Mouse (Mus musculus) forebrain, postnatal 0 days (tissue): ENCODE results near the gene Rab21. TPM values are rescaled to one million over a fixed set of nuclear protein-coding genes. Genes with fewer than 3 reads are reported as not detected.

Experiments
- ATAC-seq: fragments of 200-750 bp; cut with Nextera tagmentation; 2 replicates; pipeline ENCODE4 v1.8.0; 2017; ENCODE audit warnings: mild to moderate bottlenecking, moderate library complexity
- DNase-seq: peaks from one replicate; pipeline ENCODE4 v3.0.0-alpha.2; 2015
- H3K27ac ChIP-seq: fragments of 300-500 bp; sonication (generic); 2 replicates; pipeline ENCODE4 v1.5.1; 2014; ENCODE audit warnings: low read depth, mild to moderate bottlenecking, antibody characterized with exemption, low read length, moderate library complexity, mixed read lengths
- H3K27me3 ChIP-seq: fragments of 300-500 bp; sonication (generic); 2 replicates; pipeline ENCODE4 v1.6.1; 2014; ENCODE audit warnings: mild to moderate bottlenecking, low read length, mixed read lengths; ENCODE audit not compliant: insufficient read depth
- H3K36me3 ChIP-seq: fragments of 300-500 bp; sonication (generic); 2 replicates; pipeline ENCODE4 v1.6.1; 2014; ENCODE audit warnings: mild to moderate bottlenecking, moderate library complexity; ENCODE audit not compliant: insufficient read depth
- H3K4me1 ChIP-seq: fragments of 300-500 bp; sonication (generic); 2 replicates; pipeline ENCODE4 v1.6.1; 2014; ENCODE audit warnings: antibody characterized with exemption; ENCODE audit not compliant: insufficient read depth
- H3K4me2 ChIP-seq: fragments of 300-500 bp; sonication (generic); 2 replicates; pipeline ENCODE4 v1.6.1; 2014; ENCODE audit warnings: low read depth, mild to moderate bottlenecking, moderate library complexity
- H3K4me3 ChIP-seq: fragments of 300-500 bp; sonication (generic); 2 replicates; pipeline ENCODE4 v1.5.1; 2014; ENCODE audit warnings: low read depth, low read length, mixed read lengths
- H3K9ac ChIP-seq: fragments of 300-500 bp; sonication (generic); 2 replicates; pipeline ENCODE4 v1.6.1; 2014; ENCODE audit warnings: mild to moderate bottlenecking
- H3K9me3 ChIP-seq: fragments of 300-500 bp; sonication (generic); 2 replicates; pipeline ENCODE4 v1.6.1; 2016; ENCODE audit warnings: low read length
- CTCF ChIP-seq: sonication (generic); IDR thresholded peaks from 2 replicates; pipeline ENCODE4 v1.5.1; 2016; ENCODE audit warnings: antibody characterized with exemption, control low read depth, low read depth
- WGBS: fragments of 180-500 bp; shearing (Covaris S2); extraction: QIAGEN DNeasy Blood & Tissue Kit; methylation state at CpG from one replicate; pipeline ENCODE4 v1.1.7; 2014; 5-methylcytosine and 5-hydroxymethylcytosine counted together
- polyA plus RNA-seq: library from polyadenylated mRNA; unstranded; fragments of >200 nt; fragmentation: Nextera tagmentation; extraction: Ambion mirVana; gene quantifications from 2 replicates; pipeline ENCODE4 v1.2.1, GENCODE M21; 2015
- total RNA-seq: library from RNA; depleted of rRNA; stranded (reverse); fragments of >200 nt; gene quantifications from 2 replicates; pipeline ENCODE4 v1.2.3, GENCODE M21; 2014

Rab21 gene
- total and polyA plus RNA-seq, 2 experiments from 2014 or later = 14.8 to 34.7 TPM

DNA sequence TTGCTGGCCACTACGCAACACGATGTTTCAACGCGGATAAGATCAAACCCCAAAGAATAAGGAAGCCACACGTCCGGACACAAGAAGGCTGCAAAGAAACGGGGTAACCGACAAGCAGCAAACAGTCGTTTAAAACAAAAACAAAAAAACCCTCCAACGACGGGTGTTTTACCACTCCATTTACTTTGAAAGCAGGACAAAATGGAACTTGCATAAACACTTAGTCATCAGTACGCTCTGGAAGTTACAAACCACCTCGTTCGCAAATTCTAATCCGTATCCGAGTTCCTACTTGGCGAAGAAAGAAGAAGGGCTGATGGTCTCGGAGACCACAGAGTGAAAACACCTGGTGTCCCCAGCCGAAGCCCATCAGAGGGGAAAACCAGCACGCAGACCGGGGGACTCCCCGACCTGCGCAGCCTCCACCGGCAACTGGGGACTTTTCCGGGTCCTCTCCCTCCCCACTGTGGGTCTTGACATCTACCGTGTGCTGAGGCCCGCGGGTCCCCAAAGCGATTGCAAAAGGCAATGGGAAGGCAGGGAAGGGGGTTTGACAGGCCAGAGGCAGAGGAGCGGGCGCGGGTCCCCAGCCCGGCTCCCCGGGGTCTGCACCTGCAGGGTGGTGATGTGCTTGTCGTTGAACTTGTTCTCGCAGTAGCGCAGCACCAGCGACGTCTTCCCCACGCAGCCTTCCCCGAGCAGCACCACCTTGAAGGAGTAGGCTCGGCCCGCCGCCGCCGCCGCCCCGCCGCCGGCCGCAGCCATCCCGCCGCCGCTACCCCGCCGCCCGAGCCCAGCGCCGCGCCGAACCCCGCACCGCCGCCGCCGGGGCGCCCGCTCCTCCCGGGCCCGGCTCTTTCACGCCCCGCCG lies 577 bp downstream of the Rab21 start:
- Histone ChIP-seq H3K9ac (peak overlapping the region; percentile 97), H3K36me3 (no peaks in the 10 kb centered on the region), H3K27ac (peak overlapping the region; percentile 99), H3K27me3 (no peaks in the 10 kb centered on the region), H3K4me3 (peak overlapping the region; percentile 97), H3K4me1 (peaks cover 14% of the 10 kb centered on the region), H3K9me3 (no peaks in the 10 kb centered on the region), H3K4me2 (peak overlapping the region; percentile 62)
- peak; percentile 50 for DNase-seq
- WGBS = 1% methylated on average over 71 of the region's 73 CpGs
- TF ChIP-seq CTCF = no peak
- ATAC-seq = peak; percentile 71

DNA sequence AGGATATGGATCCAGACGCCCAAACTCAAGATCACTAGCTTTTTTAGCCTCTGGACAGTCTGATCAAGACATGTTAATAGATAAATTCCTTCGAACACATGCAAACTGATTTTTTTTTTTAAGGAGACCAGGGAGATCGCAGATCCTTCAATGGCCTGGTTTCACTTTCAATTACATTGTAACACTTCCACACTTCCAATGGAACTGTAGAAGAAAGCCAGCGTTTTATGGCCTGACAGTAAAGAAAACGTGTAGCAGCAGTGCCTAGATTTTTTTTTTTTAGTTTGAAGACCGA lies 1.2 kb downstream of the Rab21 start:
- no peak overlapping the region for H3K27ac ChIP-seq
- peak overlapping the region; percentile 62 for H3K4me2 ChIP-seq
- H3K9me3 ChIP-seq = no peaks in the 10 kb centered on the region
- H3K4me1 ChIP-seq = peaks cover 14% of the 10 kb centered on the region
- no peak for TF ChIP-seq CTCF
- no peaks in the 10 kb centered on the region for H3K27me3 ChIP-seq
- ATAC-seq (no peak), DNase-seq (no peak)
- 16% methylated on average over 6 of the region's 6 CpGs for WGBS
- H3K9ac ChIP-seq = peak overlapping the region; percentile 97
- H3K4me3 ChIP-seq = peak overlapping the region; percentile 97
- H3K36me3 ChIP-seq = no peaks in the 10 kb centered on the region

DNA sequence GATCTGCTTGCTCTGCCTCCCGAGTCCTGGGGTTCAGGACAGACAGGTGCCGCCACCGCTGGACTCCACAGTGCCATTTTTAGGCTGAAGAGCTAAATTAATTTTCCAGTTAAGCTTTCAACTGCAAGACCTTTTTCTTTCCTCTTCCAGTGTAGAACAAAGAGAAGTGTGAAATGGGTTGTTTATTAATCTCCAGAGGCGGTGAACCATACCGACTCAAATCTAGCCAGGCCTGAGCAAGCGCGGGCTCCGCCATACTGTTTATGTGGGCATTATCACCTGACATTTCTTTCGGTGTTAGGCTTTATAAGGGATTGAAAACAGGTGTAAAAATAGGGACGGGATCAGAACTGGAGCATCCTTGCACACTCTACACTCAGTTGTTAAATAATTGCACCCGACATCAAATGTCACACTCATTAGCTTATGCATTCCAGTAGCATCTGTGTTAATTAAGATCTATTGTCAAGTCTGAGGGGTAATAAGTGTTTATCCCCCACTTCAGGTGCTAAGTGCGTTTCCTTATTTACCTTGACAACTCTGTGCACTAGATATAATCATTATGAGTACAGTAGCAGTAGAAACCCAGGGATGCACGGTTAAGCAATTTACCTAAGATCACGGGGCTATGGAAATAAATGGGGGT lies 1.6 kb downstream of the Rab21 start:
- H3K4me3 ChIP-seq = peak overlapping the region; percentile 97
- no peaks in the 10 kb centered on the region for H3K9me3 ChIP-seq
- peak overlapping the region; percentile 62 for H3K4me2 ChIP-seq
- H3K36me3 ChIP-seq = no peaks in the 10 kb centered on the region
- peaks cover 14% of the 10 kb centered on the region for H3K4me1 ChIP-seq
- H3K27ac ChIP-seq = no peak overlapping the region
- H3K27me3 ChIP-seq = no peaks in the 10 kb centered on the region
- no peak for ATAC-seq
- H3K9ac ChIP-seq = peak overlapping the region; percentile 97
- WGBS = 58% methylated on average over 14 of the region's 14 CpGs
- no peak for TF ChIP-seq CTCF
- DNase-seq = no peak

DNA sequence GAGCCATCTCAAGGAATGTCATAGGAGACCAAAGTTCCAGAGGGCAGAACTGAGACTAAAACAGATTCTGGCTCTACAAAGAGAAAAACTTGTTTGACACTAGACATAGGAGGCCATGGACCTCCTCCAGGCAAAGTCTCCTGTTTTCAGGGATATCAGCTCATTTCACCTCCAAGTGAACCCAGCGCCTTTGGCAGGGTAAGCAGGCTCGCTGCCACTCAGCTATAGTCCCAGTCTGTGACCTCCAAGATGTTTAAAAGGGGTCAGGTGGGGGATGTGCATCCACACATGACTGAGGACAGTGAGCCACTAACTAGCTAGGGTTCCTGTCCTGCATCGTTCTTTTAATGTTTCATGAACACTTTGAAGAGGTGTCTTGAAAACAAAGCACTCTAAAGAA lies 2.7 kb downstream of the Rab21 start:
- H3K4me3 ChIP-seq = no peak overlapping the region
- H3K36me3 ChIP-seq = no peaks in the 10 kb centered on the region
- ATAC-seq (no peak), DNase-seq (no peak)
- H3K9ac ChIP-seq = no peak overlapping the region
- H3K9me3 ChIP-seq = no peaks in the 10 kb centered on the region
- H3K27me3 ChIP-seq = no peaks in the 10 kb centered on the region
- TF ChIP-seq CTCF = no peak
- H3K4me2 ChIP-seq = no peak overlapping the region
- WGBS = 59% methylated on average over 3 of the region's 3 CpGs
- H3K4me1 ChIP-seq = peaks cover 14% of the 10 kb centered on the region
- H3K27ac ChIP-seq = no peak overlapping the region

DNA sequence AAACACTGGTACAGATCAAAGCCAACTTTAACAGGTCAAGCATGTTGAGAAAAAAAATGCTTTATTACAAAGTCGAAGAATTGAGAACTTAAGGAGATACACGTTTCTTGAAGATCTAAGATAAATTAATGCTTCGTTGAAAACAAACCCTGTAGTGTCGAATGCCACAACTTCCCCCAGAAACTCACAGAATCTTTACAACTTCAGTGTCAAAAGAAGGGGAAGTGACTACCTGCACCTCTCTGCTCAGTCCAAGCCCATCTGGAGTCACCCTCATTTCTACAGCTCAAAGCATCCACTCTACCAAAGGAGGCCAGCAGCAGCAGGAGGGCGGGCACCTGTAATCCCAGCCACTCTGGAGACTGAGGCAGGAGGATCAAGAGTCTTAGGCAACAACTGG lies 3.2 kb downstream of the Rab21 start:
- Histone ChIP-seq H3K4me1 (peaks cover 14% of the 10 kb centered on the region), H3K36me3 (no peaks in the 10 kb centered on the region), H3K27me3 (no peaks in the 10 kb centered on the region), H3K4me2 (no peak overlapping the region), H3K9ac (no peak overlapping the region), H3K9me3 (no peaks in the 10 kb centered on the region), H3K4me3 (no peak overlapping the region), H3K27ac (no peak overlapping the region)
- WGBS = 91% methylated on average over 5 of the region's 5 CpGs
- ATAC-seq (no peak), DNase-seq (no peak)
- no peak for TF ChIP-seq CTCF

DNA sequence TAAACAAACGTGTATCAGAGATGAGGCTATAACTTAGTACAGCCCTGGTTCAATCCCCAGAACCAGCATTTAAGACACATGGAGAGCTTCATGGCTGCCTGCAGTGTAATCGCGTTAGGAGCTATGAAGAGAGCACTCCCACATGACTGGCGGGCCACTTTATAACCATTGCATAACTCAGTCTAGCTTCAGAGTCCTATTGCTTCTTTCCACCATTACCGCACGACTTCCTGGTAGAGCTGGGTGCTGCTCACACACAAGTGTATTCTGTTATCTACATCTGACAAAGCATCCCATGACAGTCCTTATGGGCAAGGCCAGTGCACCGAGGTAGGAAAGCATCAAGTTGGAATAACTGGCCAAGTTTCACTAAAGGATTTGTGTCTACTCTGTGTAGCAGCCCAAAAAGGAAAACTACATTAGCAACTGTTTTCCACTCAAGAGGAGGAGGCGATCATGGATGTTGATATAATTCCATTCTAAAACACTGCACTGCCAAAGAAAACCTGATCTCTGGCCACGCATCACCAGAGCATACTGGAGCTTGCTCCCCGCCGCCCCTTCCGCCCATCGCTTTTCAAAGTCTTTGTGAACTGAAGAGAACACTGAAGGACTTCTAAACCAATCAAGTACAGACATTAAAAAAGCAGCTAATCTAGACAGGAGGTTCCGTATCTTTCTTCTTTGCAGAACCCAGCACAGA lies 4.0 kb downstream of the Rab21 start:
- WGBS = 86% methylated on average over 14 of the region's 14 CpGs
- no peak overlapping the region for H3K9ac ChIP-seq
- H3K27me3 ChIP-seq = no peaks in the 10 kb centered on the region
- no peak overlapping the region for H3K27ac ChIP-seq
- H3K4me2 ChIP-seq = no peak overlapping the region
- no peak overlapping the region for H3K4me3 ChIP-seq
- DNase-seq (no peak), ATAC-seq (no peak)
- H3K9me3 ChIP-seq = no peaks in the 10 kb centered on the region
- no peak for TF ChIP-seq CTCF
- no peaks in the 10 kb centered on the region for H3K36me3 ChIP-seq
- peaks cover 14% of the 10 kb centered on the region for H3K4me1 ChIP-seq

GRCm38 (mm10) chr10:115309191-115309590 lies 6.2 kb downstream of the Rab21 start:
- H3K9ac ChIP-seq = no peak overlapping the region
- H3K27ac ChIP-seq = no peak overlapping the region
- DNase-seq = no peak
- no peak for TF ChIP-seq CTCF
- no peak overlapping the region for H3K4me2 ChIP-seq
- H3K9me3 ChIP-seq = no peaks in the 10 kb centered on the region
- 94% methylated on average over 4 of the region's 4 CpGs for WGBS
- no peak for ATAC-seq
- no peaks in the 10 kb centered on the region for H3K27me3 ChIP-seq
- H3K4me3 ChIP-seq = no peak overlapping the region
- H3K36me3 ChIP-seq = no peaks in the 10 kb centered on the region
- peaks cover 13% of the 10 kb centered on the region for H3K4me1 ChIP-seq
